7 mouse cellular contexts compared by ENCODE assay signal in the genomic region with DNA sequence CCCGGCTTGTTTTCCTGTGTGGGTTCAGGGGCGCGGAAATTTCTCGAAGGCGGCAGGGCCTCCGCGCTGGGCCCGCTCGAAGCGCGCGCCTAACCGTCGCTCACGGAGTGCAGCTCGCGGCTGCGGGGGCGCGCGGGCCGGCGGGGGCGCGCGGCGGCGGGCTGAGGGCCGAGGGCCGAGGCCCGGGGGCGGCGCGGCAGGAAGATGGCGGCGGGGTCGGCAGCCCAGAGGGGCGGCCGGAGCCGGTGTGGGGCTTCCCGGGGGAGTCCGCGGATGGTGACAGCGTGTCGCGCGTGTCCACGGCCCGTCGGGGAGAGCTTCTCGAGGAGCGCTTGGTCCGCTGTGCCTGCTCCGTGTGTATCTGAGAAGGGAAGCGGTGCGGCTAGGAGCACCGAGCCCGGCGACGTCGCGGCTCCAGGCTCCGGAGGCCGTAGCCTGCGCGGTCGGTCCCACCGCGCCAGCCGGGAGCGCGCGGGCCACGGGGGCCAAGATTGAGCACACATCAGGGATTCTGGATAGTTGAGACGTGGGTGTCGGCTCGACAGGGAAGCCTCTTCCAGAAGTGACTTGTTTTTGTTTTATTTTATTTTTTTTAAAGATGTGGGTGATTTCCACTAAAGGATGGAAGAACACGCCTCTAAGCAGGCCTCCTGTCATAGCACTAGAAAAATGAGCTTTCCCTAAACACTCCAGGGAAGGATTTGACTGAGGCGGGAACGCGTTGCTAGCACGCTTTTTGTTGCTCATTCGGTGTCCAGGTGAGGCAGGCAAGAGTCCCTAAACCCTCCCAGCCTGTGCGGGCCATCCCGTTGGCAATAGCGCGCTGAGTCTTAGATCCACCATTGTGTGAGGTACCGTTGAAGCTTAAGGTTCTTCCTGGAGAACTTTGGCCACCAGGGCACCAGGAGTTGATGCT. TPM values are rescaled to one million over a fixed set of nuclear protein-coding genes. Genes with fewer than 3 reads are reported as not detected.
DNase-seq lines count a peak whose midpoint lies in the region; ATAC-seq and TF ChIP-seq lines count a peak whose summit lies in the region.

No protein-coding gene starts in this region.

- peak overlapping the region; percentile 96 for H3K27ac ChIP-seq in gastrocnemius, adult 2 months
- peak overlapping the region; percentile 97 for H3K27ac ChIP-seq in intestine, embryonic 15.5 days
- H3K27ac ChIP-seq in limb, embryonic 13.5 days: peak overlapping the region; percentile 96
- peak overlapping the region; percentile 98 for H3K27ac ChIP-seq in midbrain, embryonic 15.5 days

- H3K27me3 ChIP-seq in intestine, embryonic 15.5 days (replicated peaks): no peaks in the 10 kb centered on the region
- H3K27me3 ChIP-seq in limb, embryonic 13.5 days: no peaks in the 10 kb centered on the region
- no peaks in the 10 kb centered on the region for H3K27me3 ChIP-seq in midbrain, embryonic 15.5 days (replicated peaks)

- peak; percentile 70 for DNase-seq in T-cell, adult 2 months (ENCODE audit: low spot score)
- DNase-seq in cerebellum, adult 8-10 months: peak; percentile 68
- DNase-seq in gastrocnemius, adult 2 months: peak; percentile 81
- peak; percentile 32 to 55 for DNase-seq in spleen, postnatal 14 days (ENCODE audit: low spot score in 2 of 2)

- H3K36me3 ChIP-seq in intestine, embryonic 15.5 days: no peaks in the 10 kb centered on the region
- no peaks in the 10 kb centered on the region; the same call in 1 of the 2 replicates for H3K36me3 ChIP-seq in limb, embryonic 13.5 days
- no peaks in the 10 kb centered on the region for H3K36me3 ChIP-seq in midbrain, embryonic 15.5 days (replicated peaks)

- H3K4me3 ChIP-seq in gastrocnemius, adult 2 months: peak overlapping the region; percentile 94
- peak overlapping the region; percentile 78 for H3K4me3 ChIP-seq in intestine, embryonic 15.5 days (replicated peaks)
- H3K4me3 ChIP-seq in limb, embryonic 13.5 days: peak overlapping the region; percentile 83
- H3K4me3 ChIP-seq in midbrain, embryonic 15.5 days: peak overlapping the region; percentile 78

- no peaks in the 10 kb centered on the region for H3K9me3 ChIP-seq in intestine, embryonic 15.5 days
- no peaks in the 10 kb centered on the region for H3K9me3 ChIP-seq in limb, embryonic 13.5 days
- H3K9me3 ChIP-seq in midbrain, embryonic 15.5 days: no peaks in the 10 kb centered on the region

- under 1% methylated on average over 83 of the region's 88 CpGs for WGBS in intestine, embryonic 15.5 days
- under 1% methylated on average over 76 of the region's 88 CpGs for WGBS in limb, embryonic 13.5 days
- under 1% methylated on average over 65 of the region's 88 CpGs for WGBS in midbrain, embryonic 15.5 days

- H3K4me1 ChIP-seq in intestine, embryonic 15.5 days (replicated peaks): peaks cover 23% of the 10 kb centered on the region
- H3K4me1 ChIP-seq in limb, embryonic 13.5 days: peaks cover 32% of the 10 kb centered on the region
- H3K4me1 ChIP-seq in midbrain, embryonic 15.5 days: peaks cover 46% of the 10 kb centered on the region

- intact Hi-C loops in gastrocnemius, adult 2 months (cut with DNase I): loop anchor here (2.0 to 5.0 kb wide), 3 partner anchors 45 to 92 kb away; partner anchors contain the start of genes Ndufv3 and U2af1

- H3K9ac ChIP-seq in intestine, embryonic 15.5 days: peak overlapping the region; percentile 80
- H3K9ac ChIP-seq in limb, embryonic 13.5 days: peak overlapping the region; percentile 93
- H3K9ac ChIP-seq in midbrain, embryonic 15.5 days: peak overlapping the region; percentile 85

- H3K4me2 ChIP-seq in intestine, embryonic 15.5 days (replicated peaks): peak overlapping the region; percentile 82
- H3K4me2 ChIP-seq in limb, embryonic 13.5 days (replicated peaks): peak overlapping the region; percentile 88
- H3K4me2 ChIP-seq in midbrain, embryonic 15.5 days: peak overlapping the region; percentile 72

- peak; percentile 50 for ATAC-seq in intestine, embryonic 15.5 days
- ATAC-seq in limb, embryonic 13.5 days (ENCODE audit: low FRiP score, low read depth): peak; percentile 45
- ATAC-seq in midbrain, embryonic 15.5 days (replicated peaks): peak; percentile 59

- no peak for TF ChIP-seq CTCF in gastrocnemius, adult 2 months (IDR thresholded peaks at IDR 0.05)

RNA-seq across cellular contexts. Expression of gene Pknox1, which starts 0.9 kb away (rescaled TPM):
- 1 to 10 TPM; 7.0 to 7.1 TPM for total RNA-seq in gastrocnemius, adult 2 months (2021)
- polyA plus RNA-seq in intestine, embryonic 15.5 days (2015; fragmentation: Nextera tagmentation; extraction: Ambion mirVana): 28.5 and 29.8 TPM in 2 replicates
- polyA plus RNA-seq in limb, embryonic 13.5 days (2015; fragmentation: Nextera tagmentation; extraction: Ambion mirVana): 30.4 and 37.7 TPM in 2 replicates
- 21.0 and 21.6 TPM in 2 replicates for polyA plus RNA-seq in midbrain, embryonic 15.5 days (2015; fragmentation: Nextera tagmentation; extraction: Ambion mirVana)

RNA-seq across cellular contexts. Expression of gene Ndufv3, which starts 45.5 kb away (rescaled TPM):
- 100 to 1,000 TPM; 451 to 524 TPM for total RNA-seq in gastrocnemius, adult 2 months (2021)
- 404 and 457 TPM in 2 replicates for polyA plus RNA-seq in intestine, embryonic 15.5 days (2015; fragmentation: Nextera tagmentation; extraction: Ambion mirVana)
- 239 and 242 TPM in 2 replicates for polyA plus RNA-seq in limb, embryonic 13.5 days (2015; fragmentation: Nextera tagmentation; extraction: Ambion mirVana)
- 426 and 433 TPM in 2 replicates for polyA plus RNA-seq in midbrain, embryonic 15.5 days (2015; fragmentation: Nextera tagmentation; extraction: Ambion mirVana)

RNA-seq across cellular contexts. Expression of gene Wdr4, which starts 45.6 kb away (rescaled TPM):
- 1 to 10 TPM; 4.3 to 7.7 TPM for total RNA-seq in gastrocnemius, adult 2 months (2021)
- polyA plus RNA-seq in intestine, embryonic 15.5 days (2015; fragmentation: Nextera tagmentation; extraction: Ambion mirVana): 45.3 and 47.0 TPM in 2 replicates
- polyA plus RNA-seq in limb, embryonic 13.5 days (2015; fragmentation: Nextera tagmentation; extraction: Ambion mirVana): 38.3 and 41.4 TPM in 2 replicates
- polyA plus RNA-seq in midbrain, embryonic 15.5 days (2015; fragmentation: Nextera tagmentation; extraction: Ambion mirVana): 42.2 and 45.3 TPM in 2 replicates

Comparison
In these comparisons a context has a peak if more than half of its experiments do, and no peak if none do; other contexts are left out.
1. Peak in every context shown above with its lines: DNase-seq, ATAC-seq, H3K4me3 ChIP-seq and H3K27ac ChIP-seq.